Mouse (Mus musculus) liver, postnatal 0 days (tissue): Measurements from ENCODE around the gene Rapgef5.

Source experiments
- CTCF ChIP-seq: sonication (generic); IDR thresholded peaks from 2 replicates; pipeline ENCODE4 v1.5.1; 2016; ENCODE audit warnings: antibody characterized with exemption, low read depth
- EP300 ChIP-seq: IDR thresholded peaks from 2 replicates; pipeline ENCODE4 v1.6.1; 2016; ENCODE audit warnings: antibody characterized with exemption, low read depth, mild to moderate bottlenecking

- TF ChIP-seq EP300 (no peak), CTCF (no peak)
Observed at GRCm38 (mm10) chr12:117612715-117613114, 96.4 kb downstream of the Rapgef5 start.
